Mouse (Mus musculus) heart, adult 8-10 months (tissue): ENCODE data around the gene Rbx1. TPM values are rescaled to one million over a fixed set of nuclear protein-coding genes. Genes with fewer than 3 reads are reported as not detected.
"Not testable (repeated sequence)": the region's sequence is repeated elsewhere in the genome, so short reads cannot be mapped to it uniquely, and the experiment has no call there.

Source experiments
- DNase-seq: peaks from one replicate; pipeline ENCODE4 v3.0.0; 2022; ENCODE audit warnings: low spot score
- total RNA-seq, 4 experiments: library from RNA; stranded (reverse); gene quantifications; 2 replicates each; pipeline ENCODE4 v1.2.4; 2022

The Rbx1 gene
- total RNA-seq, result 100 to 1,000 TPM; 105 to 114 (median 113) TPM

DNA sequence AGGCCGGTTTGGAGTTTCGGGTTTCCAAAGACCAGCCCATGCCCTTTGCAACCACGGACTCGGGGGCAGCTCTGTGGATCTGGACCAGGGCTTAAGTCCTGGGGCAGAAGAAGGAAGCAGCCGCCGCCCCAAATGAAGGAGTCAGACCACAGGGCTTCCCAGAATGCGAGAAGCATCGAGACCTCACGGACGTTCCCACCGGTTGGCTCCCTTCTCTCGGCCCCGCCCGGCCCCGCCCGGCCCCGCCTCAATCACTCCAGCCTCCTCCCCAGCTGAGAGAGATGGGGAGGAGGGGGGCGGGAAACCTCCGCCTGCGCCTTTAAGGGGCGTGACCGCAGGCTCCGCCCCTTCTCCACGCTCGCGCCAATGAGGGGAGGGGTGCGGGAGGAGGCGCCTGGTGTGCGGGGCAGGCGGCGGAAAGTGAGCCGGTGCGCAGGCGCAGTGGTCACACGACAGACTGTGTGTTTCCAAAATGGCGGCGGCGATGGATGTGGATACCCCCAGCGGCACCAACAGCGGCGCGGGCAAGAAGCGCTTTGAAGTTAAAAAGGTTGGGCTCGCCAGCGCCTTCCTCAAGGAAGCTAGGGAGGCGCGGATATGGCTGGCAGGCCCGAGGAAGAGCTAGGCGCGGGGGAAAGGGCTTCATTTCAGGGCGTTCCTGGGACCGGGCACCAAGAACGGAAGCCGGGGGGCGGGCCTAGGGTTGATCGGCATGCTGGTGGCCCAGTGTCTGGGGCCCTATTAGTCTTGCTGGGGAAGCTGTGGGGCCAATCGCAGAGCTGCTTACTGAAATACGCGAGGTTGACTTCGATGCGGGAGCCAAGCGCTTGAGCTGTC is at the start of gene Rbx1:
Gene Rbx1, plus strand, starts transcription at position 396 of the 837 bp plus-strand sequence.
- DNase-seq, result peak; percentile 98

DNA sequence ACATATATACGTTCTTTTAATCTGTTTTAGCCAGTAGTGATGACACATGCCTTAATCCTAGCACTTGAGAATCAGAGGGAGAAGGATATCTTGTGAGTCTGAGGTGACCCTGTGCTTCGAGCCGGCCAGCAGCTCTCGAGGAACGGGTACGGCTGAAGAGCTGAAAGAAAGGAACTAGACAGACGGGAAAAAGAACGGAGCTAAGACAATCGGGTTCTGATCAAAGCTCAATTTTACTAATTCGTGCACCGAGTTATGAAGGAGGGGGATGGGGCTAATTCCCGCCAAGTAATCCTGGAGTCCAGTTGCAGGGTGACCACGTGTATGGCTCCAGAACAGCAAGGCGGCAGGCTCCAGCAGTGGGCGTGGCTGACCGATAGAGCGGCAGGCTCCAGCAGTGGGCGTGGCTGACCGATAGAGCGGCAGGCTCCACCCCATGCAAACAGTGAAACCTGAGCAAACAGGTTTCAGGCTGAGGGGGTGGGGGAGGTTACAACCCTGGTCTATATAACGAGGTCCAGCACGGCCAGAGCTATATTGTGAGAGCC is 49.3 kb upstream of the Rbx1 start:
- DNase-seq, result not testable (repeated sequence)

DNA sequence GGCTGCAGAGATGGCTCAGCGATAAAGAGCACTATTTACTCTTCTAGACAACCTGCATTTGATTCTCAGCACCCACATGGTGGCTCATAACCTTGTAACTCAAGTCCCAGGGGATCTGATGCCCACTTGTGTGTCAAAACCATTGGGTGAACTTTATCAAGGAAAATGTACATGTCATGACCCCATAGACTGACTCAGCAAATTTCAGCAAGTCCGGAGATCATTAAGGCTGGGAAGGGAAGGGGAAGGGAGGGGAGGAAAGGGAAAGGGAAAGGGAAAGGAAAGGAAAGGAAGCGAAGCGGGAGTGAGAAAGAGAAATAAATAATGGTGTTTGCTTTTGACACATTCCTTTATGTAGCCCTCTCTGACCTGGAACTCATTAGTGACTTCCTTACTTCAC is 48.0 kb upstream of the Rbx1 start:
- DNase-seq, result no peak

DNA sequence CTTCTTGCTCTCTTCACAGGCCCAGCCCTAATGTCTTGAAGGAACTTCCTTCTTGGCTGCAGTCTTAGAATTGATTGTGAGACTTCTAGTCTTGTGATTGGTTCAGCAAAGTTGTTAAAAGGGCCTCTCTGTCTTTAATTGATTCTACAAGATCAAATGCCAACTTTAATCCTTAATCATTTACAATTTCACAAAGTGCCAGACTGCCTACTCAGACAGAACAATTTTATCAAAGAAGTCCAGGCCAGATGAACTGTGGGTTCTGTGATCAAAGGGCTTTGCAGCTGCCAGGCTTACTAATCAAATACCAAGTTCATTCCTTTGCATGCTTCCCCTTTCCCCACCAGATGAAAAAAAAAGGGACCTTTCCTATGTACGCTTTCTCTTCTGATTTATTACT is 44.6 kb upstream of the Rbx1 start:
- no peak for DNase-seq

DNA sequence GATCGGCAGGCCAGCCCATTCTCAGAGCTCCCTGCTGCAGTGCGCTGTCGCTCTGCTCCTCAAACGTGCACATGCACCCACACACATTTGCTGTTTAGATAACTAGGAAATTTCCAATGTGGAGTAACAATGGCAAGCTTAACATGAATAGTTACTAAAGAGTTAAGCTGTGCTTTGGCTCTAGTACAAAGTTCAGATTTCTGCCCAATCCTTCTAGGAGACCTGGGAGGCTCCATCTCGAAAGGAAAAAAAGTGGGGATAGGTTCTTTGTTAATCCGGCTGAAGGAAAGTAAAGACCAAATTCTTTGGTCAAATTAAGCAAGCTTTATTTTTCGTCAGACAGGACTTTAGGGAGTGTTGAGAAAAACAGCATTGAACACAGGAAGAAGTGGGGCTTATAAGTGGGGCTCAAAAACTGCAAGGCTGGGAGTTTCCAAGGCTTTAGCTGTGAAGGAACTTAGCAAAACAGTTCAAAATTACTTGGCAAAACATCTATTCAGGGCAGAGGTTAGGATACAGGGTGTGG is 43.9 kb upstream of the Rbx1 start:
- DNase-seq, result no peak

DNA sequence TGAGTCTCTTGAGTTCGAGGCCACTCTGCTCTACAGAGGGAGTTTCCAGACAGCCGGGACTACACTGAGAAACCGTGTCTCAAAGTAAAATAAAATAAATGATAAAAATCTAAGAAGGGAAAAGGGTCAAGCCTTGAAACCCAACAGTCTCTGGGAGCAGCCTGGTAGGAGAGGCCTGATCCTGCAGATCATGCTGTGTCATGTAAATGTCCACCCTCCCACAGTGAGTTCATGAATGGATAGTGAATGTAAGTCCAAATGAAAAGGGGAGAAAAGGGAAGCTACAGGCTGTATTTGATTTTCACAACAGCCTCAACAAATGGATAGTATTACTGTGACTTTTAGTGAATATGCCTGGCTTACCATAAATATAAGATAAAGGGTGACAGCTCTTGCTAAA is 40.8 kb upstream of the Rbx1 start:
- DNase-seq, result no peak

DNA sequence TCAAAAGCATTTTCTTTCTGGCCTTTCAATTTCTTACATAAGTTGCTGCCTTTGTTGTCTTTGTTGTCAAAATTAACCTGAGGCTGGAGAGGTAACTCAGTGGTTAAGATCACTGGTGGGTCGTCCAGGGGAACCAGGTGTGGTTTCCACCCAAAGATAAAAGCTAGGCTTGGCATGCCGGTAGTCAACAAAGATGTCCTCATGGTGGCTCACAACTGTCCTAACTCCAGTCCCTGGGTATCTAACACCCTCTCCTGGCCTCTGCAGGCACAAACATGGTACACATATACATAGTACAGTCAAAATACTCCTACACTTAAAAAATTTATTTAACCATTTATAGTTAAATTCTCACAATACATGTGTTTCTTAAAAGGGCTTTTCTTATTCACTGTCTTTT is 38.1 kb upstream of the Rbx1 start:
- DNase-seq, result no peak

DNA sequence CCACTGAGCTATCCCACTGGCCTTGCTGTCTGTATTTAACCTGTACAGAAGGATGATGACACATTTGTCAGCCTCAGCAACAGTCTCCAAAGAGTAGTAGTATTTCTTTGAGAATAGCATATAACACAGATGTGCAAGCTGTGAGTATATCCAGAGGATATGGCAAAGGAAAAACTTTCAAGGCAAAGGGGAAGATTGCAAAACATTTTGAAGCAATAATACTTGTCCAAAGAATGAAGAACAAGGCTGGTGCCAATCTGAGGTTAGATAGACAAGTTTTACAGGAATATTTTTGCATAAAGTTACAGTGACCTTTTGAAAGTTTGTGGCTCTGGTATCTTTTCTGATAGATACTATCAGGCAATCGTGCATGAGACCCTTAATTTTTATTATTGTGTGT is 34.9 kb upstream of the Rbx1 start:
- DNase-seq, result no peak

DNA sequence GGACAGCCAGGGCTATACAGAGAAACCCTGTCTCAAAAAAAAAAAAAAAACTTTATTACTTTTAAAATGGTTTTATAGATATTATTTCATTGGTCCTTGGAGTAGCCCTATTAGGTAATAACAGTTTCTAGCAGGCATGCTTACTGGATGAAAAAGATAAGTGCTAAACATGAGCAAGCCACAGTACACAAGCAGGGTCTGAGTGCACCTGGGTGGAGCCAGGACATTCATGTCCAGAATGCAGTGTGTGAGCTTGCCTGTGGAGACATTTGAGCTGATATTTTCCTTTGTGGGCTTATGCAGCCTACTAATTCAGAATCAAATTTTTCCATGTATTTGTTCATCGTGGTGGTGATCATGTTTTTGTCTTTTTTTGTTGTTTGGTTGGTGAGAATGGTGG is 27.8 kb upstream of the Rbx1 start:
- DNase-seq, result no peak

DNA sequence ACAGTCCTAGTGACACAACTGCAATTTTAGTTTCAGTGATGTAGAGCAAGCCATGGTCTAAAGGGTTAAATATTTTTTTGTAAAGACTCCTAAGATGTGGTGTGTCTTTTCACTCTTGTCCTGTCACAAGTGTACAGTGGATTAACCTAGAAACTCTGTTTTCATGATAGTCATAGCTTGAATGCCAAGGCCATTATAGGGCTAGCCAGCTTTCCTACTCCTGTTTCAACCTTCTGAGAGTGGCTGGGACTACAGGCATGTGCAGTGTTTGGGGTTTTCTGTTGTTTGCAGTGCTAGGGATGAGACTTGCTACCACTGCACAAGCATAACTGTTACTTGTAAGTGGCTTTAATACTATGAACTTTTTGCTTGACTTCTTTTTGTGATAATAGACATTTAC is 26.9 kb upstream of the Rbx1 start:
- DNase-seq, result no peak

DNA sequence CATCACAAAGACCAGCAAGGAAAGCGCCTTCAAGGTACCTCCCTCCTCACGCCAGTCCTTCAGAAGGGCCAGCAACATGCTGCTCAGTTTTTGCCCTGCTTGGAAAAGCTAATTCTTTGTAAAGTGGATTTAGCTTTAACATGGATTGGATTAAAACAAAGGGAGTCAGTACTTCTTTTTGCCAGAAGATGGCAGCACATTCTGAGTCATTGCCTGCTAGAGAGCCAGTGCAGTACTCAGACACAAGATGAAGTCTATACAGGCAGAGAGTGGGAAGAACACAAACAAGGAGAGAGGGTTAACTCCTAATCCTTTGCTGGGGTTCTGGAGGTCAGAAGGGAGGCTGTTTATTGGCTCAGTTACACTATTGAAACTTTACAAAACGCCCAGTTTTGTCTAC is 17.6 kb upstream of the Rbx1 start:
- DNase-seq, result peak; percentile 82

DNA sequence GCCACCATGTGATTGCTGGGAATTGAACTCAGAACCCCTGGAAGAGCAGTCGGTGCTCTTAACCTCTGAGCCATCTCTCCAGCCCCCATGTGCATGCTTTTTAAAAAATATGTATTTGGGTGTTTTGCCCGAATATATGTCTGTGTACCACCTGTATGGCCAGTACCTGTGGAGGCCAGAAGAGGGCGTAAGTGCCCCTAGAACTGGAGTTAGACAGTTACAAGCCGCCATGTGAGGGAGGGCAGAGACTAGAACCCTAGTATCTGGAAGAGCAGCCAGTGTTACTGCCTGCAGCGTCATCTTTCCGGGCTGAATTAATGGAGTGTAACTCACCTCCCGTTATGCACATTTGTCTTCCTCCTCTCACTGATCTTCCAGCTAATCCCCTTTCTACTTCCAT is 4.6 kb upstream of the Rbx1 start:
- no peak for DNase-seq

DNA sequence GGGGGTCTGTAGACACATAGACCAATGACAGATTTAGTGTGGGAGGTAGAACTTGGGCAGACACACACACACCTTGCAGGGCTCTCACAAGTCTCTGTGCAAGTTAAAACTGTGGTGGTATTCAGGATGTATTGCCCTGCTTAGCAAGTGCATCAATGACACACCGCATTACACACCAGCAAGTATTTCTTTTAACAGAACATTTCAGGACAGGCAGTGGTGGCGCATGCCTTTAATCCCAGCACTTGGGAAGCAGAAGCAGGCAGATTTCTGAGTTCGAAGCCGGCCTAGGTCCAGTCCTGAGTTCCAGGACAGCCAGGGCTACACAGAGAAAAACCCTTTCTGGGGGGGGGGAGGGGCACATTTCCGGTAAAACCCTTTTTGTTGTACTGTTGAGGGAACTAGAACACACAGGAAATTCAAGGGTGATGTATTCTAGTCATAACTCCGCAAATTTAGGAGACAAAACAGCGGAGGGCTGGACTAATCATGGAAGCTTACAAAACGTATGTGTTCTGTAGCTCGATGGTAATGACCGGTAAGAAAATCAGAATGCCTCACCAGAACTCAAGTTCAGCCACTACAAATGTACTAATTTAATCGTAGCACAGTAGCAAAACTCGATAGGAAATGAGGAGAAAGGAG is 958 bp upstream of the Rbx1 start:
- no peak for DNase-seq

DNA sequence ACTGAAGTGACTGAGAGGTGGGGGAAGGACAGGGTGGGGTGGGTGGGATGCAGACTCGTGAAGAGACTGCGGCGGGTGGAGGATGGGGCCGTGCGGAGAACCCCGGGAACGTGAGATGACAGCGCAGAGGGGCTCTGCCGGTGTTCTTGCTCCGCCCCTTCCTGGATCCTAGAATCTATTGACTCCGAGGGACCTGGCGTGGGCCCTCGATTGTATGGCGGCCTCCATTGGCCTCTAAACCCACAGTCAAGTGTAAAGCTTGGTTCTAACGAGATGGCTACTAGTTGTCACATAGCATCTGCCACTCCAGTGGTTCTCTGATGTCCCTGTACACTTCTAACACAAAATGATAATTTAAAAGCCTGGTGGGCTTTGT is 630 bp downstream of the Rbx1 start:
- DNase-seq, result no peak

DNA sequence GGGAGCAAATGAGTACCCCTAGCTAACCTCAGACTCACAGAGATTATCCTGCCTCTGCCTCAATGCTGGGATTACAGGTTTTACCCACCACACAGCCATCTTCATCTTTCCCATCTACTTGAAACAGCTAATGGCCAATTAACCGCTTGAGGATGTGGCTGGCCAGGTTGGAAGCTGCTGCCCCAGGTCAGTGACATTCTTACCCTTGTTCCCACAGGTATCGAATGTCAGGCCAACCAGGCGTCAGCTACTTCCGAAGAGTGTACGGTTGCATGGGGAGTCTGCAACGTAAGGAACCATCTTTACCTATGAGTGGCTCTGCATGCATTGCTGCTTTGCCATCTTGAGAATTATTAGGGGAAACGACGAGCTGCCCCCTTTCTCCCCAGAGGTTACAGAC is 4.6 kb downstream of the Rbx1 start:
- DNase-seq, result no peak

DNA sequence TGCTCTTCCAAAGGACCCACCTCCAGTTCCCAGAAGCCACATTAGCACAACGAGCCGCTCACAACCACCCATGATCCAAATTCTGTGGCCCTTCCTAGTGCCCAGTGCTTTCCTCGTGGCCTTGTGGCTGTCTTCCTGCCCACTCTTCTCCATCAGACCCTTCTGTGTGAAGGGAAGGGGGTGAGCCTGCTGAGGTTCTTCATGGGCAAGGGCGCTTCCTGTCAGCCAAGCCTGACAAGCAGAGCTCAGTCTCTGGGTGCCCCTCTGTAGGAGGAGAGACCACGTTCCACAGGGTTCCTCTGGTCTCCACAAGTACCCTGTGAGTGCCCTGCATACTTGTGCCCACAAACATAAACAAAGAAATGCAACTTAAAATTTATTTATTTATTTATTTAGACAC is 6.2 kb downstream of the Rbx1 start:
- DNase-seq, result no peak

DNA sequence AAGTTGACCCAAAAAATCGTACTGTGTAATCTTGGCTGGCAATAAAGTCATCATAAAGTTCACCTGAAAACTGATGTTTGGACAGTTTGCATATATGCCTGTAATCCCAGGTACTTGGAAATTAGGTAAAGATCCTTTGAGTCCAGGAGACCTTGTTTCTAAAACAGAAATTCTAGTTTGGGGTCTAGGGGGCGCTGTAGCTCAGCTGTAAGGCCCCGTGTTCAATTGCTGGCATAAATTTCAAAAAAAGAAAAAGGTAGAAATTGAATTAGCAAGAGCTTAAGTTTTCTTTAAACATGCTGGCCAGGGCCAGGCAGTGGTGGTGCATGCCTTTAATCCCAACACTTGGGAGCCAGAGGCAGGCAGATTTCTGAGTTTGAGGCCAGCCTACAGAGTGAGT is 9.6 kb downstream of the Rbx1 start:
- DNase-seq, result no peak

DNA sequence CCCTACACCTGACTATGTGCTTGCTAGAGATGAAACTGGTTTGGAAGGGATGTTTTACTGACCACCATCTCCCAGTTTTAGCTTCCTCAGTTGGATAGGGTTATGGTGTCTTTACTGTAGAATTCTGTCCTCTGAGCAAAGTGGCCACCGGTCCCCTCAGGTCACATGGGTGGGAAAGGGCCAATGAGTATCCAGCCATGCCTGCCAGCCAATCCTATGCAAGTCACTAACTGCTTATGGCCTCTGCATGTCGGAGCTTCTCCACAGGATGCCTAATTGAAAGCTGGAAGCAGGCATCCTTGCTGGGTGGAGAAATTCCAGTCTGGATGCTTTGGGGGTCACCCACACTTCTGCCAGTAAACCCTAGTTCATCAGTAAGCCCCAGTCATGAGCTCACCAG is 10.5 kb downstream of the Rbx1 start:
- DNase-seq, result no peak

DNA sequence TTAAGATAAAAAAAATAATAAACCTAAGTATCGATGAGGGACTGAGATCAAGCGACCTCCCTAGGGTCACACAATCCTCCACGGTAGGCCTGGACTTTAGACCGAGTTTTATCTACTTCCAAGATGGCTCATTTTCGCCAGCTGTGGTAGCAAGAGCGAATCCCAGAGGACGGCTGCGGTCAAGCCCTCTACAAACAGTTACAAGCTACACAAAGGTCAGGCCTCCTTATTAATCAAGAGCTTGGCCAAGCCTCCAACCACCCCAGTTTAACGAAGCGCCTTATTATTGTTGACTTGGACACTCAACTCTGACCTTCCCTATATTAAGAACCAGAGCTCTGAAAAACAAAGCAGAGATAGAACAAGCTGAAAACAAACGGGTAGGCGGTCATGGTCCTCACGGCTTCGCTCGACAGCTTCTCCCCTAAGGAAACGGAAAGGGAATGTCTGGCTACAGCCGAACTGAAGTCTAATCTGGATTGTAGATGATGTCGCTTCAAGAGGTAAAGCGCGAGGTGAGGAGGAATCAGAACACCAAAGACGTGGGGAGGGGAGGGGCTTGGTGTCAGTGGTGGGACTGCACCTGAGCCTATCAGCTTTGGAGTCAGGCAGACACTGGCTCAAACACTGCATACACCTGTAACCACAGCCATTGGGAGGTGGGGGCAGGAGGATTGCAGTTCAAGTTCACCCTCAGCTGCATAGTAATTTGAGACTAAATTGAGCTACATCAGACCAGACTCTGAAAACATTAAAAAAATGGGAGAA is 13.5 kb downstream of the Rbx1 start:
- no peak for DNase-seq

DNA sequence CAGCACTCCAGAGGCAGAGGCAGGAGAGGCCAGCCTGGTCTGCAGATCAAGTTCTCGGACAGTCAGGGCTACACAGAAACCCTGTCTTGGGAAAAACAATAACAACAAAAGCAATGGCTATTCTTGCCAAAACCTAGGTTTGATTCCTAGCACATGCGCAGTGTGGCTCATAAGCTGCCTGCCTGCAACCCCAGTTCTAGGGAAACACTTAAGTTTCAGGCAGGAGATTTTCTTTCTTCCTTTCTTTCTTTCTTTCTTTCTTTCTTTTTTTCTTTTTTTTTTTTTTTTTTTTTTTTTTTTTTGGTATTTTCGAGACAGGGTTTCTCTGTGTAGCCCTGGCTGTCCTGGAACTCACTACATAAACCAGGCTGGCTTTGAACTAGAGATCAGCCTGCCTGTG is 14.2 kb downstream of the Rbx1 start:
- DNase-seq, result not testable (repeated sequence)

DNA sequence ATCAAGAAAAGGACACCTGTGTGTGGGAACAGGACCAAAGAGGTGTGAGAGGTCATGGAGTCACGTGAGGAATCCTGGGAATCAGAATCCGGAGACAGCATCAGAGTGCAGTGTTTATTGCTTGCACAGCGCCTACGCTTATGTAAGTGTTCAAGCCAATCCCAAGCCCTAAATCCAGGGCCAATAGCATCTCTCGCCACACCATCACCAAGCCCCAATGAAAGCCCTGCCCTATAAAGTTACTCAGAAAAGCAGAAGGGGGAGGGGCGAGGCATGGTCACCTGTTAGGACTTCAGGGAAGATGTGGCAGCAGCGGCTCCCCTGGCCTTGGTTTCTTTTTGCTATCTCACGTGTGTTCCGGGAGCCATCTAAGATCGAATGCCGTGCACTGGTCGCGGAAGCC is 14.9 kb downstream of the Rbx1 start:
- DNase-seq, result no peak

DNA sequence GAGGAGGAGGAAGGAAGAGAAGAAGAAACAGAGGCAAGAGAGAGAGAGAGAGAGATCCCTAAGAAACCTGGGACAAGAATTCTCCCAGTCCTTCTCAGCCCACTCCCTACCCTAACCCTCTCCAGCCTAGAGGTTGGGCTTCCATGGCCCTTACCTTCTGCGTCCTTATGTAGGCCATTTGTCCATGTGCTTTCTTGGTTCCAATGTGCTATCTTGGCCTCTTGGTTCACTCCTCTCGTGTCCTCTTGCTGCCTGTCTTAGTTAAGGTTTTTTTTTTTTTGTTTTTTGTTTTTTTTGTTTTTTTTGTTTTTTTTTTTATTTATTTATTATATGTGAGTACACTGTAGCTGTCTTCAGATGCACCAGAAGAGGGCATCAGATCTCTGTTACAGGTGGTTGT is 16.9 kb downstream of the Rbx1 start:
- no peak for DNase-seq
